Mouse (Mus musculus): ENCODE data around the gene Mum1. TPM values are rescaled to one million over a fixed set of nuclear protein-coding genes. Genes with fewer than 3 reads are reported as not detected.
"Not testable (repeated sequence)": the region's sequence is repeated elsewhere in the genome, so short reads cannot be mapped to it uniquely, and the experiment has no call there.

Gene Mum1
- polyA plus RNA-seq, 1 experiment from 2014 or later, result 14.6 TPM

DNA sequence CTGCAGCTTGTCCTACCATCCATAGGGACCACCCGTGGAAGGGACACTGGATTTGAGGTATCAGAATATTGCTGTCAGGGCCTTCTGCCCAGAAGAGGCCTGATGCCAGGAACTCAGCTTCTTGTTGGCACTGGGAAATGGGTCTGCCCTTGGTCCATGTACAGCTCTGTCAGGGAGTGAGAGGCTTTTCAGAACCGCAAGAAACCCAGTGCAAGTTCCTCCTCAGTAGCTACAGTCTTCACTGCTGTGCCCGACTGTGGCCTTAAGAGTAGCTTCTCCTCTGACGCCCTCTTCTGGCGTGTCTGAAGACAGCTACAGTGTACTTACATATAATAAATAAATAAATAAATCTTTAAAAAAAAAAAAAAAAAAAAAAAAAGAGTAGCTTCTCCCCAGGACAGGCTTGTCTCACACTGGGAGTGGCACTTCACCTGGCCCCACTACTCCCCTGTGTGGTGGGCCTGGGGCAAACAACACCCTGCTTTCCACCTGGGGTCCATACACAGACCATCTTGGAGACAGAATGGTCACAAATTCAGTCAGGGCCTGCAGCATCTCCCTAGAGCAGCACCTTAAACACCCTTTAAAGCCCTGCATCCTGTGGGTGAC is 18.7 kb downstream of the Mum1 start:
- H3K4me1 ChIP-seq (ENCODE audit: control insufficient read depth, low read depth, low read length), result peaks cover 20% of the 10 kb centered on the region
- H3K4me2 ChIP-seq (ENCODE audit: low read depth, low read length), result no peak overlapping the region
- no peak for ATAC-seq (ENCODE audit: low read depth)
- no peaks in the 10 kb centered on the region for H3K9me3 ChIP-seq (replicated peaks; ENCODE audit: control insufficient read depth, low read length)
- H3K4me3 ChIP-seq (ENCODE audit: low read depth, low read length), result no peak overlapping the region
- H3K27me3 ChIP-seq (ENCODE audit: control insufficient read depth, insufficient read depth, low read depth, low read length), result no peaks in the 10 kb centered on the region
- 36% methylated on average over 5 of the region's 5 CpGs for WGBS (ENCODE audit: insufficient replicate concordance)
- H3K36me3 ChIP-seq (ENCODE audit: control insufficient read depth, insufficient read depth), result peaks cover 13% of the 10 kb centered on the region
- H3K27ac ChIP-seq (ENCODE audit: low read length), result no peak overlapping the region
- no peak overlapping the region for H3K9ac ChIP-seq (ENCODE audit: low read depth, low read length)

DNA sequence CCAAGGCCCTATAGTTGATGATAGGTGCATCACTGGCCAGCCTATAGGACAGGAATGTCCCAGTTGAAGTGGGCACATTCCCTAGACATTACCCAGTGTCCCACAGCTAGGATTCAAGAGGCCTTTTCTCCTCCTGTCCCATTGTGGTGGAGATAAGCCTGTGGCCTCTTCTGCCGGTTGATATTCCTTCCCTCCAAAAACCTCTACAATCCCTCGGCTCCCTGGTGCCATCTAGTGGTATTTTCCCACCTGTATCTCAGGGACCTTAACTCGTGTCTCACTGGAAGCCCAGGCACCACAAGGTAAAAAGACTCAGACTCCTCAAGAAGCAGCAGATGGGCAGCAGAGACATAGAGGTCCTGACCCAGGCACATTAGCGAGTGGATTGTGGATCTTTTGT is 19.4 kb downstream of the Mum1 start:
- H3K9ac ChIP-seq (ENCODE audit: low read depth, low read length), result peak overlapping the region; percentile 8; the same call in 1 of the 2 replicates
- no peaks in the 10 kb centered on the region for H3K9me3 ChIP-seq (replicated peaks; ENCODE audit: control insufficient read depth, low read length)
- no peak overlapping the region for H3K4me3 ChIP-seq (ENCODE audit: low read depth, low read length)
- ATAC-seq (ENCODE audit: low read depth), result no peak
- H3K4me2 ChIP-seq (ENCODE audit: low read depth, low read length), result no peak overlapping the region
- peaks cover 27% of the 10 kb centered on the region for H3K4me1 ChIP-seq (ENCODE audit: control insufficient read depth, low read depth, low read length)
- no peaks in the 10 kb centered on the region for H3K27me3 ChIP-seq (ENCODE audit: control insufficient read depth, insufficient read depth, low read depth, low read length)
- no peak overlapping the region for H3K27ac ChIP-seq (ENCODE audit: low read length)
- H3K36me3 ChIP-seq (ENCODE audit: control insufficient read depth, insufficient read depth), result peaks cover 10% of the 10 kb centered on the region
- 3% methylated on average over 4 of the region's 4 CpGs for WGBS (ENCODE audit: insufficient replicate concordance)

DNA sequence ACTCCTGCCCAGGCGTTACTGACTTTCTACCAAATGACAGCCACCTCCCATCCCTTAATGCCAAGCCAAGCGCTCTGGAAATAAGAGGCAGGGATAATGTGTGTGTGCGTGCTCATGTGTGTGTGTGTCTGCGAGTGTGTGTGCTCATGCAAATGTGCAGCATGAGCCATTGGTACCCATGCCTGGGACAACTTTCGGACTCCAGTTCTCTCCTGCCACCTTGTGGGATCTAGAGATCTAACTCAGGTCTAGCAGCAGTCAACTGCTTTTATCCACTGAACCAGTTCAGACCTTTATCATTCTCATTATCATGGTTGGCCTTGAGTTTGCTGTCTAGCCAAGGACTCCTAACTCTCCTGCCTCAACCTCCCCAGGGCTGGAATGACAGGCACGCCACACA is 21.6 kb downstream of the Mum1 start:
- ATAC-seq (ENCODE audit: low read depth), result no peak
- Histone ChIP-seq H3K4me2 (ENCODE audit: low read depth, low read length) (no peak overlapping the region), H3K27me3 (ENCODE audit: control insufficient read depth, insufficient read depth, low read depth, low read length) (no peaks in the 10 kb centered on the region), H3K36me3 (ENCODE audit: control insufficient read depth, insufficient read depth) (peaks cover 6% of the 10 kb centered on the region; the same call in 1 of the 2 replicates), H3K4me1 (ENCODE audit: control insufficient read depth, low read depth, low read length) (peaks cover 33% of the 10 kb centered on the region), H3K27ac (ENCODE audit: low read length) (no peak overlapping the region), H3K9me3 (replicated peaks; ENCODE audit: control insufficient read depth, low read length) (no peaks in the 10 kb centered on the region), H3K9ac (ENCODE audit: low read depth, low read length) (no peak overlapping the region), H3K4me3 (ENCODE audit: low read depth, low read length) (no peak overlapping the region)
- 63% methylated on average over 6 of the region's 6 CpGs for WGBS (ENCODE audit: insufficient replicate concordance)

DNA sequence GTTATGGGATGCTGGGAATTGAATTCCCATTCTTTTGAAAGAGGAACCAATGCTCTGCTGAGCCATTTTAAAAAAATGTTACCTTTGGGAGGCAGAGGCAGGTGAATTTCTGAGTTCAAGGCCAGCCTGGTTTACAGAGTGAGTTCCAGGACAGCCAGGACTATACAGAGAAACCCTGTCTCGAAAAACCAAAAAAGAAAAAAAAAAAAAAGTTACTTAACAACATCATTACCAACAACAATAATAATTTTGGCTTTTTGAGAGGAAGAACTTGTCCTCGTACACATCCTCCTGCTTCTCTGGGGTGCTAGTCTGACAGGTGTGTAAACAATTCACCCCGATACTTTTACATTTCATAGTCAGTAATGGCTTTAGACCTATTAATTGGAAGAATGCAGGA is 22.2 kb downstream of the Mum1 start:
- peak overlapping the region; percentile 94; the same call in 1 of the 2 replicates for H3K27ac ChIP-seq (ENCODE audit: low read length)
- not testable (repeated sequence) for H3K9me3 ChIP-seq (replicated peaks; ENCODE audit: control insufficient read depth, low read length); H3K36me3 ChIP-seq (ENCODE audit: control insufficient read depth, insufficient read depth); H3K27me3 ChIP-seq (ENCODE audit: control insufficient read depth, insufficient read depth, low read depth, low read length); ATAC-seq (ENCODE audit: low read depth)
- WGBS (ENCODE audit: insufficient replicate concordance), result 23% methylated on average over 3 of the region's 3 CpGs
- peak overlapping the region; percentile 88 for H3K4me3 ChIP-seq (ENCODE audit: low read depth, low read length)
- peak overlapping the region; percentile 87 for H3K4me2 ChIP-seq (ENCODE audit: low read depth, low read length)
- peaks cover 33% of the 10 kb centered on the region for H3K4me1 ChIP-seq (ENCODE audit: control insufficient read depth, low read depth, low read length)
- H3K9ac ChIP-seq (ENCODE audit: low read depth, low read length), result peak overlapping the region; percentile 40; the same call in 1 of the 2 replicates

DNA sequence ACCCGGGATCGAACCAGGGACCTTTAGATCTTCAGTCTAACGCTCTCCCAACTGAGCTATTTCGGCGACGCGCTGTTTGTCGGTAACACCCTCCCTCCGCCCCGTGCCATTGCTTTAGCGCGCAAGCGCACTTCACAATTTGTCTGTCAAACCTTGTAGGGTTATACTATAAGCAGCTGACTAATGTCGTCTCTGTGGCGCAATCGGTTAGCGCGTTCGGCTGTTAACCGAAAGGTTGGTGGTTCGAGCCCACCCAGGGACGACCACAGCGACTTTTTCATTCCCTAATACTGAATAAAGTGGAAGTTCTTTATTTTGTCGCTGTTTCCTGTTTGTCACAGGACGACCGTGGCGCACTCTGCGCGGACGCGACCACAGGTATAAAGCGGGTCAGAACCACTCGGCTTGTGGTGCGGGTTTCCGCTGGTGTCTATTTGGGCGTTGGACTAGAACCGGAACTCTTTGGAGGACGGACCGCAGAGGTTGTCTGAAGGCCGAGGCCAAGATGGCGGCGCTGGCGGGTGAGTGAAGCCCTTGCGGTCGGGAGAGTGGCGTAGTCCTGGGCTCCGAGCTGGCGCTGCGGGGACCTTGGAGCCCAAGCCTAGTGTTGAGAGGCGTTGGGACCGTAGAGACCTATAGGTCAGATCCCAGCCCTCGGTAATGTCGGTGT is 22.9 kb downstream of the Mum1 start, which contains the start of gene Ndufs7:
TSS of gene Ndufs7 (plus strand) at position 151 of the 670 bp plus-strand sequence.
- Histone ChIP-seq H3K4me1 (ENCODE audit: control insufficient read depth, low read depth, low read length) (peaks cover 33% of the 10 kb centered on the region), H3K9ac (ENCODE audit: low read depth, low read length) (peak within 1 kb of the TSS; percentile 91)
- WGBS (ENCODE audit: insufficient replicate concordance), result under 1% methylated on average over 53 of the region's 53 CpGs

DNA sequence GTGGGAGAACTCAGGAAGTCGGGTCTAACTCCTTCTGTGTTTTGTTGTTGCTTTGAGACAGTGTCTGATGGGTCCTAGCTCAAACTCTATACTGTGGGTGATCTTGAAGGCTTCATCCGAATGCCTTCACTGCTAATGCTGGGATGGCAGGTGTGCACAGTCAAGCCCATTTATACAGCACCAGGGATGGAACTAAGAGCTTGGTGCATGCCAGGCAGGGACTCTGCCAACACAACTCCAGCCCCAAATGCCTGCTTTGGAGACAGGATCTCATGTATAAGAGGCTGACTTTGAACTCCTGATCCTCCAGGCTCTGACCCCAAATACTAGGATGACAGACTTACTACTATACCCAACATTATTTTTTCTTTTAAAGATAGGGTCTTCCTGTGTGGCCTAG is 23.8 kb downstream of the Mum1 start:
- WGBS (ENCODE audit: insufficient replicate concordance), result 30% methylated on average over 2 of the region's 2 CpGs
- H3K4me3 ChIP-seq (ENCODE audit: low read depth, low read length), result peak overlapping the region; percentile 88
- H3K27me3 ChIP-seq (ENCODE audit: control insufficient read depth, insufficient read depth, low read depth, low read length), result no peaks in the 10 kb centered on the region
- peak overlapping the region; percentile 94 for H3K27ac ChIP-seq (ENCODE audit: low read length)
- H3K36me3 ChIP-seq (ENCODE audit: control insufficient read depth, insufficient read depth), result peaks cover 9% of the 10 kb centered on the region
- no peaks in the 10 kb centered on the region for H3K9me3 ChIP-seq (replicated peaks; ENCODE audit: control insufficient read depth, low read length)
- no peak for ATAC-seq (ENCODE audit: low read depth)
- H3K4me1 ChIP-seq (ENCODE audit: control insufficient read depth, low read depth, low read length), result peaks cover 33% of the 10 kb centered on the region
- peak overlapping the region; percentile 87 for H3K4me2 ChIP-seq (ENCODE audit: low read depth, low read length)
- H3K9ac ChIP-seq (ENCODE audit: low read depth, low read length), result peak overlapping the region; percentile 91

More for the DNA sequence above, 22.9 kb downstream of the Mum1 start, which contains the start of gene Ndufs7:
- peak within 1 kb of the TSS; percentile 94 for H3K27ac ChIP-seq (ENCODE audit: low read length)
- H3K27me3 ChIP-seq (ENCODE audit: control insufficient read depth, insufficient read depth, low read depth, low read length), result no peaks in the 10 kb centered on the region
- no peaks in the 10 kb centered on the region for H3K9me3 ChIP-seq (replicated peaks; ENCODE audit: control insufficient read depth, low read length)
- H3K36me3 ChIP-seq (ENCODE audit: control insufficient read depth, insufficient read depth), result peaks cover 4% of the 10 kb centered on the region; the same call in 1 of the 2 replicates
- H3K4me3 ChIP-seq (ENCODE audit: low read depth, low read length), result peak within 1 kb of the TSS; percentile 88
- peak; percentile 86 for ATAC-seq (ENCODE audit: low read depth)
- peak within 1 kb of the TSS; percentile 87 for H3K4me2 ChIP-seq (ENCODE audit: low read depth, low read length)

- no peaks in the 10 kb centered on the region for H3K27me3 ChIP-seq (ENCODE audit: control insufficient read depth, insufficient read depth, low read depth, low read length)
- H3K27ac ChIP-seq (ENCODE audit: low read length), result 0 out of 2 replicates have a peak overlapping the region, but pooled peaks have one; percentile 6
- H3K4me1 ChIP-seq (ENCODE audit: control insufficient read depth, low read depth, low read length), result peaks cover 28% of the 10 kb centered on the region
- peak overlapping the region; percentile 87 for H3K4me2 ChIP-seq (ENCODE audit: low read depth, low read length)
- no peaks in the 10 kb centered on the region for H3K9me3 ChIP-seq (replicated peaks; ENCODE audit: control insufficient read depth, low read length)
- peaks cover 14% of the 10 kb centered on the region for H3K36me3 ChIP-seq (ENCODE audit: control insufficient read depth, insufficient read depth)
- ATAC-seq (ENCODE audit: low read depth), result no peak
- peak overlapping the region; percentile 91; the same call in 1 of the 2 replicates for H3K9ac ChIP-seq (ENCODE audit: low read depth, low read length)
- WGBS (ENCODE audit: insufficient replicate concordance), result 82% methylated on average over 4 of the region's 4 CpGs
- H3K4me3 ChIP-seq (ENCODE audit: low read depth, low read length), result peak overlapping the region; percentile 88
These were observed 24.3 kb downstream of the Mum1 start for GRCm38 (mm10) chr10:80250573-80250972.

DNA sequence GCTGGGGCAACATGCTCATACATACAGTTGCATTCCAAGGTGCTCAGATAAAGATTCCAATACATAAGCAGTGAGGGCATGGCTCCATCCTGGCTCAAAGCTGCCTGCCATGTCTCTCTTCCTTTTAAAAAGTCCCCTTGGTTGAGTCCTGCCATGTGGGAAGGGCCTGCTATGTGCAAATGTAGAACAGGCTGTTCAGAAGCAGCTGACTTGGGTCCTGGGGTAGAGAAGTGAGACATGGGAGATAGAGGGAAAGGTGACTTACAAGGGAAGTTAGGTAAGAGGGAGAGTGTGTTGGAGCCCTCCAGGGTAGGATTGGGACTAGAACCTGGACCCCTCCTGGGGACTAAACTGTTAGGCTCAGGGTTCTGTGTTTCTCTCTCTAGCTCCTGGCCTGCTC is 25.8 kb downstream of the Mum1 start:
- H3K4me1 ChIP-seq (ENCODE audit: control insufficient read depth, low read depth, low read length), result peaks cover 24% of the 10 kb centered on the region
- H3K27me3 ChIP-seq (ENCODE audit: control insufficient read depth, insufficient read depth, low read depth, low read length), result no peaks in the 10 kb centered on the region
- no peak overlapping the region for H3K4me3 ChIP-seq (ENCODE audit: low read depth, low read length)
- H3K27ac ChIP-seq (ENCODE audit: low read length), result no peak overlapping the region
- no peaks in the 10 kb centered on the region for H3K9me3 ChIP-seq (replicated peaks; ENCODE audit: control insufficient read depth, low read length)
- no peak overlapping the region for H3K9ac ChIP-seq (ENCODE audit: low read depth, low read length)
- peaks cover 19% of the 10 kb centered on the region for H3K36me3 ChIP-seq (ENCODE audit: control insufficient read depth, insufficient read depth)
- no peak overlapping the region for H3K4me2 ChIP-seq (ENCODE audit: low read depth, low read length)
- ATAC-seq (ENCODE audit: low read depth), result no peak

Data from liver, embryonic 16.5 days (tissue).